Mouse (Mus musculus): ENCODE measurements around the gene Padi1.

DNA sequence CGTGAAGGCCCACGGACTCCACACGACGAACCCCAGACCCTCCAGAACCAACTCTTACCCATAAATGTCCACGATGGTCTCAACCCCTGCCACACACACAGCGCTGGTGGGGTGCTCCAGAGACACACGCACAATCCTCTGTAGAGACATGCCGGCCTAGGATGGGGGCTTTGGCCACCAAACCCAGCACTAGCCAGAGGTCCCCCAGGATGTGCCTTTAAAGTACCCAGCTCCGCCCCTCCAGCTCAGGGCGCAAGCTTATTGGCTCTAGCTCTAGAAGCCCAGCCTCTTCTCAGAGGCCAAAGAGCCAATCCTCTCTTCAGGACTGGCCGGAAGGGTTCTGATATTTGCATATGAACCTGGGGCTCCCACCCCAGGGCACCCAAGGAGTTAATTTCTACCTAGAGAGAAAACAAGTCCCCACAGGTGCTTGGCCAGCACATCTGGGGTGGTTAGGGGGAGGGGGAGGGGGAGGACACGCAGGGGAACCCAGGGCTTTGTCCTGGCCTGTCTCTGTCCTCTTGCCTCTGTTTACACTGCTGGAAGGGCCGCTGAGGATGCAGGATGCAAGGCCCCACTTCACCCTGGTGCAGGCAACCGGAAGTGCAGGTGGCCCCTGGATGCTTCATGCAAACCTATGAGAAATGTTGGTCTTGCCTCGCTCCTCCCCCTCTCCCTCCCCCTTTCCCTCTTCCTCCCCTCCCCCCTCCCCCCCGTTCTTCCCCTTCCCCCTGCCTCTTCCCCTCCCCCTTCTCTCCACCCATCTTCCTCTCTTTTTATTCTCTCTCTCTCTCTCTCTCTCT, 34.9 kb downstream of the Padi1 start, which contains the start of gene Padi3:
- TF ChIP-seq POLR2A (IDR thresholded peaks at IDR 0.05; ENCODE audit: low read depth, low read length) (no peak), CTCF (IDR thresholded peaks at IDR 0.05; ENCODE audit: extremely low read depth, insufficient read depth, insufficient read length, insufficient replicate concordance) (no peak)

All from spleen, adult 2 months (tissue).